Mouse (Mus musculus): ENCODE measurements around the gene Cenpt. TPM values are rescaled to one million over a fixed set of nuclear protein-coding genes. Genes with fewer than 3 reads are reported as not detected.

Cenpt gene
- polyA plus RNA-seq, 1 experiment from 2014 or later: 37.0 TPM

DNA sequence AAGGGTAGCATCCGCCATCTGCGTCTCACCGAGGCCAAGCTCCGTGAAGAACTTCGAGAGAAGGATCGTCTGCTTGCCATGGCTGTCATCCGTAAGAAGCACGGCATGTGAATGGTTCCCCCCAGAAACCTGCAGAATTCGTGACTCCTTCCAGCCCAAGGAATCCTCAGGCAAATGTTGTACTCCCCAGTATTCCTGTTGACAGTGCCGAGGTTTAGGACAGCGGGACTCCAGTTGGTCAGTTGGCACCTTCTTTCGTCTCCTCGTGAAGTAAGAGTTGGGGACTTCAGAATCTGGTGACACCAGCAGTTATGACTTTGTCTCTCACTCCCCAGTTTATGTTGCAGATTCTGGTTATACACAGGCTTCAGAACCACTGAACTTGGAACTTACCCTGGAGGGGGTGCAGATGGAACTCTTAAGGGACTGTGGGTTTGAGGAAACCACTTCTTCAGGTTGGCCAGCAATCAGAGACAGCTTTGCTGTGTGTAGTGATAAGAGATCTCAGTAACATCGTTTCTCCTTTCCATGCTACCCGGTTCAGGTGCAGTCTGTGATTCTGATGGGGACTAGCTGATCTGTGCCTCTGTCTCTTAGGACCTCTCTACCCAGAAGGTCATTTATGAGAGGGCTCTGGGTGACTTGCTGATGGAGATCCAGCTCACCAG is 3.2 kb upstream of the Cenpt start:
- H3K4me1 ChIP-seq (replicated peaks; ENCODE audit: control insufficient read depth, insufficient read depth, low read length): peaks cover 43% of the 10 kb centered on the region
- 11% methylated on average over 15 of the region's 15 CpGs for WGBS
- no peak for DNase-seq (ENCODE audit: low spot score)

DNA sequence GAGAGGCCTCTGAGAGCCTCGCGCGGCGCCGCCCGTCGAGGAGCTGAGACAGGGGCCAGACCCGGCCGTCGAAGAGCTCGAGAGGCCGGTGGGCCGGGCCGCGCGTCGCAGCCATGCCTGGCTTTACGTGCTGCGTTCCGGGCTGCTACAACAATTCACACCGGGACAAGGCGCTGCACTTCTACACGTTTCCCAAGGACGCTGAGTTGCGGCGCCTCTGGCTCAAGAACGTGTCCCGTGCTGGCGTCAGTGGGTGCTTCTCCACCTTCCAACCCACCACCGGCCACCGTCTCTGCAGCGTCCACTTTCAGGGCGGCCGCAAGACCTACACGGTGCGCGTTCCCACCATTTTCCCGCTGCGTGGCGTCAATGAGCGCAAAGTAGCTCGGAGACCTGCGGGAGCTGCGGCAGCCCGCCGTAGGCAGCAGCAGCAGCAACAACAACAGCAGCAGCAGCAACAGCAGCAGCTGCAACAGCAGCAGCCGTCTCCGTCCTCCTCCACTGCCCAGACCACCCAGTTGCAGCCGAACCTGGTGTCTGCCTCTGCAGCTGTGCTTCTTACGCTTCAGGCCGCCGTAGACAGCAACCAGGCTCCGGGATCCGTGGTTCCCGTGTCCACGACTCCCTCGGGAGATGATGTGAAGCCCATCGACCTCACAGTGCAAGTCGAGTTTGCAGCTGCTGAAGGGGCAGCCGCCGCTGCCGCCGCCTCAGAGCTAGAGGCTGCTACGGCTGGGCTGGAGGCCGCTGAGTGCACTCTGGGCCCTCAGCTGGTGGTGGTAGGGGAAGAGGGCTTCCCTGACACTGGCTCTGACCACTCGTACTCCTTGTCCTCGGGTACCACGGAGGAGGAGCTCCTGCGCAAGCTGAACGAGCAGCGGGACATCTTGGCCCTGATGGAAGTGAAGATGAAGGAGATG is 2.4 kb upstream of the Cenpt start:
- peak; percentile 70 for DNase-seq (ENCODE audit: low spot score)
- Histone ChIP-seq H3K27me3 (replicated peaks; ENCODE audit: control insufficient read depth, insufficient read depth, low read length) (no peaks in the 10 kb centered on the region), H3K9me3 (ENCODE audit: control insufficient read depth, low read length) (no peaks in the 10 kb centered on the region), H3K36me3 (ENCODE audit: control insufficient read depth, insufficient read depth, low read length) (peaks cover 3% of the 10 kb centered on the region; the same call in 1 of the 2 replicates), H3K4me2 (peak overlapping the region; percentile 92), H3K27ac (ENCODE audit: low read depth, low read length) (peak overlapping the region; percentile 79), H3K4me3 (ENCODE audit: low read depth, low read length) (peak overlapping the region; percentile 77), H3K9ac (ENCODE audit: low read depth, low read length) (peak overlapping the region; percentile 81), H3K4me1 (replicated peaks; ENCODE audit: control insufficient read depth, insufficient read depth, low read length) (peaks cover 46% of the 10 kb centered on the region)
- WGBS: under 1% methylated on average over 71 of the region's 71 CpGs
- peak; percentile 33 for ATAC-seq (replicated peaks; ENCODE audit: low FRiP score)

More for the DNA sequence above, 3.2 kb upstream of the Cenpt start:
- no peaks in the 10 kb centered on the region for H3K9me3 ChIP-seq (ENCODE audit: control insufficient read depth, low read length)
- no peaks in the 10 kb centered on the region for H3K27me3 ChIP-seq (replicated peaks; ENCODE audit: control insufficient read depth, insufficient read depth, low read length)
- peak overlapping the region; percentile 92 for H3K4me2 ChIP-seq
- peak overlapping the region; percentile 79; the same call in 1 of the 2 replicates for H3K27ac ChIP-seq (ENCODE audit: low read depth, low read length)
- no peak for ATAC-seq (replicated peaks; ENCODE audit: low FRiP score)
- peaks cover 3% of the 10 kb centered on the region; the same call in 1 of the 2 replicates for H3K36me3 ChIP-seq (ENCODE audit: control insufficient read depth, insufficient read depth, low read length)
- peak overlapping the region; percentile 77 for H3K4me3 ChIP-seq (ENCODE audit: low read depth, low read length)
- peak overlapping the region; percentile 81 for H3K9ac ChIP-seq (ENCODE audit: low read depth, low read length)

DNA sequence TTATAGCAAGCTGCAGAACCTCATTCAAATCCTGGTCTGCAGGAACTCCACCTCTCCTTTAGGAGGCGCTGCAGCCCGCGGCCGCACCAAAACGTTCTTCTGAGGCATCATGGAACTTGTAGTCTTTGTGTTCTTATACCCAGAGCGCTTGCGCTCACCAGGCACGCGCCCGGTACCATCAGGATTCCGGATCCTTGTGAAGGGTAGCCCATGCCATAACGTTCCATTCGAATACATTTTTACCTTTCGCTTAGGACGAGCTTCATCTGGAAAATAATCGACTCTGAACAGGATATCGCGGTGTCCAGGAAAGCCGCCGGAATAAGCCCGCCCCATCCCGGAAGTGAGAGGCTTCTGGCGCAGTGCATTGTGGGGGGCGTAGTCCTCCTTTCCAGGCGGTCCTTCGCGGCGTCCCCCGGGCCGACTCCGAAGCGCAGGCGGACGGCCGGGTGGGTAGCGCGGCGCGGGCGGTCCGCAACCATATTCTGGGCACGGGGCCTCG is 1.7 kb upstream of the Cenpt start, which contains the start of gene Thap11:
Gene Thap11 (plus strand): TSS at position 418 of the 502 bp plus-strand sequence.
- Histone ChIP-seq H3K9ac (ENCODE audit: low read depth, low read length) (peak within 1 kb of the TSS; percentile 81), H3K27me3 (replicated peaks; ENCODE audit: control insufficient read depth, insufficient read depth, low read length) (no peaks in the 10 kb centered on the region), H3K4me3 (ENCODE audit: low read depth, low read length) (peak within 1 kb of the TSS; percentile 77), H3K4me1 (replicated peaks; ENCODE audit: control insufficient read depth, insufficient read depth, low read length) (peaks cover 47% of the 10 kb centered on the region), H3K4me2 (peak within 1 kb of the TSS; percentile 92), H3K9me3 (ENCODE audit: control insufficient read depth, low read length) (no peaks in the 10 kb centered on the region), H3K36me3 (ENCODE audit: control insufficient read depth, insufficient read depth, low read length) (peaks cover 3% of the 10 kb centered on the region; the same call in 1 of the 2 replicates), H3K27ac (ENCODE audit: low read depth, low read length) (peak within 1 kb of the TSS; percentile 79)
- ATAC-seq (replicated peaks; ENCODE audit: low FRiP score) (peak; percentile 85), DNase-seq (ENCODE audit: low spot score) (peak; percentile 99)
- under 1% methylated on average over 43 of the region's 43 CpGs for WGBS

DNA sequence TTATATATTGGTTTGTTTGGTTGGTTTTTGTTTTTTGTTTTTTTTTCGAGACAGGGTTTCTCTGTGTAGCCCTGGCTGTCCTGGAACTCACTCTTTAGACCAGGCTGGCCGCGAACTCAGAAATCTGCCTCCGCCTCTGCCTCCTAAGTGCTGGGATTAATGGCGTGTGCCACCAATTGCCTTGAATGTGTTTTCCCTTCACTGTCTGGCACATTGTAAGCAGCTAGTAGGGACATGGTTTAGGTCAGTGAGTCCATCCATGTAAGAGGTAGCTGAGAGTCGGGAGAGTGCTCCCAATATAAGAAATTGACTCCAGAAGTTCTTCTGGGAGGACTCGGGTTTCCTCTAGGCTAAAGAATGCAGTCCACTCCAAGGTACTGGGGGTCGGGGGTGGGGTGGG is 1.2 kb upstream of the Cenpt start:
- Histone ChIP-seq H3K9ac (ENCODE audit: low read depth, low read length) (peak overlapping the region; percentile 81; the same call in 1 of the 2 replicates), H3K27ac (ENCODE audit: low read depth, low read length) (peak overlapping the region; percentile 79; the same call in 1 of the 2 replicates)

DNA sequence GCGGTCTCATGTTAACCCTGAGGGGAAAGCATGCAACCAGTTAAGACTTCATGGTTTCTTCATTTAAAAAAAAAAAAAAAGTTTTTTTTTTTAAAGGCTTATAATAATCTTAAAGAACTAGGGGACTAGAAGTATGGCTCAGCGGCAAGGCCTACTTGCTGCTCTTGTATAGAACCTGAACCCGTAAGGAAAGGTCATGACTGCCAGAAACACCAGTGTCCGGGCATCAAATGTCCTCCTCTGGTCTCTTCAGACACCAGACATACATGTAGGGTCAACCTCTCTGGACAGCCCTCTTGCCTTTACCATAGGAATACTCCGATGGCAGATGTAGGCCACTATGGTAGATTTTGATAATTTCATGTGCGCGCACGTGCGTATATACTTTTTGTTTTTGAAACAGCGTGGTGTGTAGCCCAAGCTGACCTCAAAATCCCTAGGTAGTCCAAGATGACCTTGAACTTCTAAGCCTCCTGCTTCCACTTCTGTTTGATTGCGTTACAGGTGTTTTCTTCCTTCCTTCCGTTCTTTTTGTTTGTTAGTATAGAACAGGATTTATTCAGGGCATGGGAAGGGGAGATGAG is 840 bp downstream of the Cenpt start:
- Histone ChIP-seq H3K4me2 (peak overlapping the region; percentile 78), H3K9ac (ENCODE audit: low read depth, low read length) (no peak overlapping the region), H3K36me3 (ENCODE audit: control insufficient read depth, insufficient read depth, low read length) (peaks cover 13% of the 10 kb centered on the region), H3K4me3 (ENCODE audit: low read depth, low read length) (peak overlapping the region; percentile 87), H3K9me3 (ENCODE audit: control insufficient read depth, low read length) (no peaks in the 10 kb centered on the region), H3K27me3 (replicated peaks; ENCODE audit: control insufficient read depth, insufficient read depth, low read length) (no peaks in the 10 kb centered on the region), H3K27ac (ENCODE audit: low read depth, low read length) (no peak overlapping the region), H3K4me1 (replicated peaks; ENCODE audit: control insufficient read depth, insufficient read depth, low read length) (peaks cover 23% of the 10 kb centered on the region)
- ATAC-seq (replicated peaks; ENCODE audit: low FRiP score): no peak
- DNase-seq (ENCODE audit: low spot score): no peak
- 76% methylated on average over 12 of the region's 12 CpGs for WGBS

More for the DNA sequence above, 1.2 kb upstream of the Cenpt start:
- no peak for DNase-seq (ENCODE audit: low spot score)
- peaks cover 43% of the 10 kb centered on the region for H3K4me1 ChIP-seq (replicated peaks; ENCODE audit: control insufficient read depth, insufficient read depth, low read length)
- WGBS: 28% methylated on average over 8 of the region's 8 CpGs
- H3K4me2 ChIP-seq: peak overlapping the region; percentile 92
- peaks cover 3% of the 10 kb centered on the region; the same call in 1 of the 2 replicates for H3K36me3 ChIP-seq (ENCODE audit: control insufficient read depth, insufficient read depth, low read length)
- H3K9me3 ChIP-seq (ENCODE audit: control insufficient read depth, low read length): no peaks in the 10 kb centered on the region
- H3K27me3 ChIP-seq (replicated peaks; ENCODE audit: control insufficient read depth, insufficient read depth, low read length): no peaks in the 10 kb centered on the region
- no peak for ATAC-seq (replicated peaks; ENCODE audit: low FRiP score)
- H3K4me3 ChIP-seq (ENCODE audit: low read depth, low read length): peak overlapping the region; percentile 77

DNA sequence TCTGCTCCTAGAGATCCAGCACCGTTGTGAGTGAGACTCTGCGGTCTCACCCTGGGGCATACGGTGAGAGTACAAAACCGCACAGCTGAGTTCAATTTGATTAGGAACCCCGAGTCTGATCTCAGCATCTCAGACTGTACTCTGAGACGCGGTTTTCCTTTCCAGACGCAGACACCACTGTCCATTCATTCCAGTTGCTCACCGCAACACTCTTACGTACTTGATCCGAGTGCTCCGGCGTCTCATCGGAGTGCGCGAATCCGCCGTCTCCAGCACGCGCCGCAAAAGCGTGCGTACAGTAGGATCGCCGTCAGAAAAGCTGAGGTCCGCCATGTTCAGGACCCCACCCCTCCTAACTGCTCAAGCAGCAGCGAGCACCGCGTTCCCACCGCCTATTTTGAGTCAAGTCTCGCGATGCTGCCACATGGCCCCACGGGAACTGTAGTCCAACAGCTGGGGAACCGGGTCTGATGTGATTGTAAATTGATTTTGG is 1.4 kb downstream of the Cenpt start:
- Histone ChIP-seq H3K4me1 (replicated peaks; ENCODE audit: control insufficient read depth, insufficient read depth, low read length) (peaks cover 20% of the 10 kb centered on the region), H3K27ac (ENCODE audit: low read depth, low read length) (peak overlapping the region; percentile 79), H3K4me3 (ENCODE audit: low read depth, low read length) (peak overlapping the region; percentile 87), H3K36me3 (ENCODE audit: control insufficient read depth, insufficient read depth, low read length) (peaks cover 15% of the 10 kb centered on the region), H3K9ac (ENCODE audit: low read depth, low read length) (peak overlapping the region; percentile 77), H3K9me3 (ENCODE audit: control insufficient read depth, low read length) (no peaks in the 10 kb centered on the region), H3K27me3 (replicated peaks; ENCODE audit: control insufficient read depth, insufficient read depth, low read length) (no peaks in the 10 kb centered on the region), H3K4me2 (peak overlapping the region; percentile 78)
- WGBS: 0% methylated on average over 34 of the region's 34 CpGs
- DNase-seq (ENCODE audit: low spot score): peak; percentile 82
- peak; percentile 81 for ATAC-seq (replicated peaks; ENCODE audit: low FRiP score)

DNA sequence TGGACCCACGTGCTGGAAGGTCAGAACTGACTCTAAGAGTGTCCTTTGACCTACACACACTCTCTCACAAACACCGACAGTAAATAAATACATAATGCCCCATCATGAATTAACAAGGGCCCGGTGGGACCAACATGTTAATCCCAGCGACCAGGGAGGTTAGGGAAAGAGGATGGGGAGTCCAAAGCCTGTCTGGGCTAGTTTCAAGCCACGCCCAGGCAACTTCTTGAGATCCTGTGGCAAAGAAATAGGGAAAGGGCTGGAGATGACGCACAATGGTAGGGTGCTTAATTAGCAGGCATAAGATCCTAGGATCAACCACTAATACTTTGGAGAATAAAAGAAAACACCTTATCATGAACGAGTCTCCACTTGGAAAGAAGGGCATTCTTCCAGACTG is 2.5 kb downstream of the Cenpt start:
- no peaks in the 10 kb centered on the region for H3K9me3 ChIP-seq (ENCODE audit: control insufficient read depth, low read length)
- H3K27me3 ChIP-seq (replicated peaks; ENCODE audit: control insufficient read depth, insufficient read depth, low read length): no peaks in the 10 kb centered on the region
- no peak for DNase-seq (ENCODE audit: low spot score)
- 75% methylated on average over 7 of the region's 7 CpGs for WGBS
- no peak for ATAC-seq (replicated peaks; ENCODE audit: low FRiP score)
- H3K4me1 ChIP-seq (replicated peaks; ENCODE audit: control insufficient read depth, insufficient read depth, low read length): peaks cover 9% of the 10 kb centered on the region
- no peak overlapping the region for H3K9ac ChIP-seq (ENCODE audit: low read depth, low read length)
- H3K4me2 ChIP-seq: peak overlapping the region; percentile 56
- peaks cover 26% of the 10 kb centered on the region for H3K36me3 ChIP-seq (ENCODE audit: control insufficient read depth, insufficient read depth, low read length)
- H3K27ac ChIP-seq (ENCODE audit: low read depth, low read length): no peak overlapping the region
- peak overlapping the region; percentile 32 for H3K4me3 ChIP-seq (ENCODE audit: low read depth, low read length)

DNA sequence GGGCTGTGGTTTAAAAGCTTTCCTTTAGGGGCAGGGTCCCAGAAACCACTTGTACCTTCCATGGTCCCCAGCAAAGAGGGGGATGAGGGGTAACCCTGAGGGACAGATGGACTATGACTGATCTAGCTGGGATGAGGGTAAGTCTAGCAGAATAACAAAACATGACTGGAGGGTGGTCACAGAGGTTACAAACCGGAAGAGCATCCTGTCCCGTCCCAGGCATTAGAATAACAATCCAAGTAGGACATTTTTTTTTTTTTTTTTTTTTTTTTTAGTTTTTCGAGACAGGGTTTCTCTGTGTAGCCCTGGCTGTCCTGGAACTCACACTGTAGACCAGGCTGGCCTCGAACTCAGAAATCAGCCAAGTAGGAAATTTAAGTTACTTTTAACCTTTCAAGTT is 3.1 kb downstream of the Cenpt start:
- peak overlapping the region; percentile 56; the same call in 1 of the 2 replicates for H3K4me2 ChIP-seq
- no peaks in the 10 kb centered on the region for H3K27me3 ChIP-seq (replicated peaks; ENCODE audit: control insufficient read depth, insufficient read depth, low read length)
- peaks cover 26% of the 10 kb centered on the region for H3K36me3 ChIP-seq (ENCODE audit: control insufficient read depth, insufficient read depth, low read length)
- H3K9me3 ChIP-seq (ENCODE audit: control insufficient read depth, low read length): no peaks in the 10 kb centered on the region
- H3K27ac ChIP-seq (ENCODE audit: low read depth, low read length): no peak overlapping the region
- no peak for DNase-seq (ENCODE audit: low spot score)
- no peak overlapping the region for H3K9ac ChIP-seq (ENCODE audit: low read depth, low read length)
- H3K4me1 ChIP-seq (replicated peaks; ENCODE audit: control insufficient read depth, insufficient read depth, low read length): peaks cover 8% of the 10 kb centered on the region
- WGBS: 88% methylated on average over 4 of the region's 4 CpGs
- ATAC-seq (replicated peaks; ENCODE audit: low FRiP score): no peak
- no peak overlapping the region for H3K4me3 ChIP-seq (ENCODE audit: low read depth, low read length)
